Mouse (Mus musculus): ENCODE results near the gene Sall2. TPM values are rescaled to one million over a fixed set of nuclear protein-coding genes. Genes with fewer than 3 reads are reported as not detected.
A peak's percentile ranks its signal among the peaks of the same experiment; 100 is the strongest.
"Not testable (repeated sequence)": the region's sequence is repeated elsewhere in the genome, so short reads cannot be mapped to it uniquely, and the experiment has no call there.

The Sall2 gene
- total RNA-seq (2015) (0.51 TPM in 1 of 2 replicates, not detected in the other), total RNA-seq (2017) (0.07 and 0.37 TPM in 2 replicates)

GRCm38 (mm10) chr14:52327910-52328812 is at the start of gene Sall2:
Gene Sall2, minus strand, starts transcription at chr14:52328762.
- ATAC-seq (ENCODE audit: poor library complexity, severe bottlenecking) = no peak

- no peak for ATAC-seq (ENCODE audit: poor library complexity, severe bottlenecking)
Observed at GRCm38 (mm10) chr14:52368741-52369140, 40.2 kb upstream of the Sall2 start.

- no peak for ATAC-seq (ENCODE audit: poor library complexity, severe bottlenecking)
Observed at GRCm38 (mm10) chr14:52356308-52356707, 27.7 kb upstream of the Sall2 start, which contains the start of gene Olfr1513. Gene Olfr1513, minus strand, starts transcription at chr14:52356408.

GRCm38 (mm10) chr14:52339512-52339852 is 10.9 kb upstream of the Sall2 start:
- no peak for ATAC-seq (ENCODE audit: poor library complexity, severe bottlenecking)

- ATAC-seq (ENCODE audit: poor library complexity, severe bottlenecking) = peak; percentile 93
Observed at GRCm38 (mm10) chr14:52338751-52339511, 10.4 kb upstream of the Sall2 start.

GRCm38 (mm10) chr14:52332171-52332570 is 3.6 kb upstream of the Sall2 start:
- no peak for ATAC-seq (ENCODE audit: poor library complexity, severe bottlenecking)

GRCm38 (mm10) chr14:52331069-52331750 is 2.6 kb upstream of the Sall2 start:
- no peak for ATAC-seq (ENCODE audit: poor library complexity, severe bottlenecking)

GRCm38 (mm10) chr14:52327375-52327901 is 1.1 kb downstream of the Sall2 start:
- no peak for ATAC-seq (ENCODE audit: poor library complexity, severe bottlenecking)

- ATAC-seq (ENCODE audit: poor library complexity, severe bottlenecking) = no peak
Observed at GRCm38 (mm10) chr14:52325890-52326289, 2.7 kb downstream of the Sall2 start.

- no peak for ATAC-seq (ENCODE audit: poor library complexity, severe bottlenecking)
Observed at GRCm38 (mm10) chr14:52319361-52319760, 9.2 kb downstream of the Sall2 start.

GRCm38 (mm10) chr14:52316441-52317225 is 11.9 kb downstream of the Sall2 start:
- no peak for ATAC-seq (ENCODE audit: poor library complexity, severe bottlenecking)

GRCm38 (mm10) chr14:52315792-52316440 is 12.6 kb downstream of the Sall2 start:
- ATAC-seq (ENCODE audit: poor library complexity, severe bottlenecking) = peak; percentile 49

GRCm38 (mm10) chr14:52315283-52315780 is 13.2 kb downstream of the Sall2 start:
- ATAC-seq (ENCODE audit: poor library complexity, severe bottlenecking) = no peak; the same call in 1 of the 2 replicates

- ATAC-seq (ENCODE audit: poor library complexity, severe bottlenecking) = no peak
Observed at GRCm38 (mm10) chr14:52314808-52315150, 13.8 kb downstream of the Sall2 start.

- ATAC-seq (ENCODE audit: poor library complexity, severe bottlenecking) = peak; percentile 73
Observed at GRCm38 (mm10) chr14:52313931-52314807, 14.4 kb downstream of the Sall2 start.

GRCm38 (mm10) chr14:52310906-52311305 is 17.7 kb downstream of the Sall2 start:
- no peak for ATAC-seq (ENCODE audit: poor library complexity, severe bottlenecking)

GRCm38 (mm10) chr14:52310343-52310742 is 18.2 kb downstream of the Sall2 start:
- not testable (repeated sequence) for ATAC-seq (ENCODE audit: poor library complexity, severe bottlenecking)

GRCm38 (mm10) chr14:52306100-52306499 is 22.5 kb downstream of the Sall2 start:
- no peak for ATAC-seq (ENCODE audit: poor library complexity, severe bottlenecking)
